Mouse (Mus musculus) spleen, adult 2 months (tissue): ENCODE data around the gene Bbc3. TPM values are rescaled to one million over a fixed set of nuclear protein-coding genes. Genes with fewer than 3 reads are reported as not detected.

Experiments used
- DNase-seq, 2 experiments: peaks; one replicate each; pipeline versions ENCODE4 v3.0.0 to v3.0.0-alpha.2; 2012 to 2021; ENCODE audit warnings: low spot score in 2 of 2, low read depth in 1 of 2
- H3K27ac ChIP-seq: fragments of 200-500 bp; 2 replicates; pipeline ENCODE4 v1.5.1; 2012; ENCODE audit warnings: low read length, inconsistent platforms; ENCODE audit not compliant: insufficient read depth
- H3K27me3 ChIP-seq: fragments of 200-500 bp; 2 replicates; pipeline ENCODE4 v1.6.1; 2012; ENCODE audit warnings: mild to moderate bottlenecking, moderate library complexity, low read length, inconsistent platforms; ENCODE audit not compliant: control insufficient read depth, insufficient read depth
- H3K36me3 ChIP-seq: fragments of 200-500 bp; 2 replicates; pipeline ENCODE4 v1.6.1; 2012; ENCODE audit warnings: mild to moderate bottlenecking, low read length, inconsistent platforms; ENCODE audit not compliant: control insufficient read depth, insufficient read depth
- H3K4me1 ChIP-seq: fragments of 200-500 bp; 2 replicates; pipeline ENCODE4 v1.6.1; 2011; ENCODE audit warnings: inconsistent platforms; ENCODE audit not compliant: control insufficient read depth, insufficient read depth, insufficient read length
- H3K4me3 ChIP-seq: fragments of 200-500 bp; 2 replicates; pipeline ENCODE4 v1.5.1; 2011; ENCODE audit warnings: mild to moderate bottlenecking, inconsistent platforms; ENCODE audit not compliant: insufficient read depth, insufficient read length; ENCODE audit errors: extremely low read depth
- CTCF ChIP-seq: fragments of 200-500 bp; IDR thresholded peaks from 2 replicates; pipeline ENCODE4 v1.5.1; 2011; ENCODE audit warnings: mild to moderate bottlenecking, inconsistent platforms; ENCODE audit not compliant: insufficient read depth, insufficient read length, insufficient replicate concordance; ENCODE audit errors: extremely low read depth
- POLR2A ChIP-seq: fragments of 200-500 bp; IDR thresholded peaks from 2 replicates; pipeline ENCODE4 v1.6.1; 2011; ENCODE audit warnings: low read depth, low read length, inconsistent platforms
- WGBS: fragments of 180-500 bp; shearing (Covaris S2); methylation state at CpG from one replicate; pipeline ENCODE4 v1.1.7; 2018; 5-methylcytosine and 5-hydroxymethylcytosine counted together
- polyA plus RNA-seq: library from polyadenylated mRNA; depleted of rRNA; stranded (reverse); fragments of >200 nt; gene quantifications from 2 replicates; pipeline ENCODE4 v1.2.3, GENCODE M21; 2012

The Bbc3 gene
- polyA plus RNA-seq, 1 experiment, result 22.9 TPM

- H3K4me1 ChIP-seq, result peaks cover 35% of the 10 kb centered on the region
- H3K27me3 ChIP-seq, result peaks cover 5% of the 10 kb centered on the region; the same call in 1 of the 2 replicates
- peak overlapping the region; percentile 88 for H3K4me3 ChIP-seq
- no peaks in the 10 kb centered on the region; the same call in 1 of the 2 replicates for H3K36me3 ChIP-seq
- WGBS, result under 1% methylated on average over 31 of the region's 31 CpGs
- TF ChIP-seq CTCF, result no peak
- TF ChIP-seq POLR2A, result no peak
- peak overlapping the region; percentile 82 for H3K27ac ChIP-seq
- DNase-seq, result no peak
Measured at GRCm38 (mm10) chr7:16310521-16311452, 2.6 kb downstream of the Bbc3 start.

- 2% methylated on average over 14 of the region's 14 CpGs for WGBS
- H3K4me1 ChIP-seq, result peaks cover 35% of the 10 kb centered on the region
Measured at GRCm38 (mm10) chr7:16311453-16312004, 3.3 kb downstream of the Bbc3 start.

GRCm38 (mm10) chr7:16312011-16312671, 3.9 kb downstream of the Bbc3 start:
- WGBS, result under 1% methylated on average over 49 of the region's 49 CpGs
- Histone ChIP-seq H3K36me3 (peaks cover 3% of the 10 kb centered on the region), H3K4me1 (peaks cover 35% of the 10 kb centered on the region), H3K27ac (peak overlapping the region; percentile 91), H3K4me3 (peak overlapping the region; percentile 88), H3K27me3 (peaks cover 5% of the 10 kb centered on the region; the same call in 1 of the 2 replicates)
- no peak for DNase-seq
- TF ChIP-seq POLR2A, result no peak
- no peak for TF ChIP-seq CTCF

More at GRCm38 (mm10) chr7:16311453-16312004, 3.3 kb downstream of the Bbc3 start:
- Histone ChIP-seq H3K27ac (peak overlapping the region; percentile 91), H3K27me3 (peaks cover 5% of the 10 kb centered on the region; the same call in 1 of the 2 replicates), H3K4me3 (peak overlapping the region; percentile 88; the same call in 1 of the 2 replicates), H3K36me3 (no peaks in the 10 kb centered on the region; the same call in 1 of the 2 replicates)
- DNase-seq, result no peak
- TF ChIP-seq POLR2A (no peak), CTCF (no peak)

- TF ChIP-seq CTCF (no peak), POLR2A (no peak)
- 1% methylated on average over 12 of the region's 12 CpGs for WGBS
- DNase-seq, result peak in 1 of 2 experiments; percentile 58
- H3K4me3 ChIP-seq, result peak overlapping the region; percentile 88
- H3K27ac ChIP-seq, result peak overlapping the region; percentile 91
- peaks cover 9% of the 10 kb centered on the region for H3K36me3 ChIP-seq
- H3K4me1 ChIP-seq, result peaks cover 35% of the 10 kb centered on the region
- peaks cover 5% of the 10 kb centered on the region; the same call in 1 of the 2 replicates for H3K27me3 ChIP-seq
Measured at GRCm38 (mm10) chr7:16312672-16313311, 4.6 kb downstream of the Bbc3 start.

- DNase-seq, result peak in 1 of 2 experiments; percentile 41
Measured at GRCm38 (mm10) chr7:16313481-16314220, 5.5 kb downstream of the Bbc3 start.

More at GRCm38 (mm10) chr7:16313481-16314220, 5.5 kb downstream of the Bbc3 start:
- H3K4me1 ChIP-seq, result peaks cover 31% of the 10 kb centered on the region
- peaks cover 5% of the 10 kb centered on the region; the same call in 1 of the 2 replicates for H3K27me3 ChIP-seq
- H3K4me3 ChIP-seq, result peak overlapping the region; percentile 66
- peaks cover 10% of the 10 kb centered on the region for H3K36me3 ChIP-seq
- H3K27ac ChIP-seq, result peak overlapping the region; percentile 91
- 2% methylated on average over 56 of the region's 66 CpGs for WGBS
- peak; percentile 69 for TF ChIP-seq POLR2A
- TF ChIP-seq CTCF, result peak; percentile 21; the same call in 1 of the 2 replicates
